Mouse (Mus musculus): ENCODE results near the gene Hoxc8.

DNA sequence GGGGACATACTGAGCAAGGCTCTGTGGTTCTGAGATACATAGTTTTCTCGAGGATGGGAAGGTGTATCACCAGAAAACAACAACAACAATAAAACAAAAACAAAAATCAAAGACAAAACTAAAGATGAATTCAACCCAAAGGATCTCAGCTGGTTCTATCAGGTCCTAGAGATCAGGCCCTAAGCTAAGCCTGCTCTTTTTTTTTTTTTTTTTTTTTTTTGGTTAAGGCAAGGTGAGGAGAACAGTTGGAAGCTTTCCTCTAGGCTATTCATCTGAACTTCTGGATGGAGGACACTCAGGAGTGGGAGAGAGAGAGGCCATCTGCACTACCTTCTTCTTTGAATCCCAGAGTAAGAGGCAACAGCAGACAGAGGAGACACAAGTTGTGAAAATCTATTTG lies 47.2 kb downstream of the Hoxc8 start:
- TF ChIP-seq TAL1 (IDR thresholded peaks at IDR 0.05; ENCODE audit: low read length) = no peak
- no peak for TF ChIP-seq GATA1 (IDR thresholded peaks at IDR 0.05; ENCODE audit: low read length)

All from erythroblast, embryonic 14.5 days (primary cell).